Comparison of ENCODE assay signal across 17 mouse cellular contexts in the genomic region with DNA sequence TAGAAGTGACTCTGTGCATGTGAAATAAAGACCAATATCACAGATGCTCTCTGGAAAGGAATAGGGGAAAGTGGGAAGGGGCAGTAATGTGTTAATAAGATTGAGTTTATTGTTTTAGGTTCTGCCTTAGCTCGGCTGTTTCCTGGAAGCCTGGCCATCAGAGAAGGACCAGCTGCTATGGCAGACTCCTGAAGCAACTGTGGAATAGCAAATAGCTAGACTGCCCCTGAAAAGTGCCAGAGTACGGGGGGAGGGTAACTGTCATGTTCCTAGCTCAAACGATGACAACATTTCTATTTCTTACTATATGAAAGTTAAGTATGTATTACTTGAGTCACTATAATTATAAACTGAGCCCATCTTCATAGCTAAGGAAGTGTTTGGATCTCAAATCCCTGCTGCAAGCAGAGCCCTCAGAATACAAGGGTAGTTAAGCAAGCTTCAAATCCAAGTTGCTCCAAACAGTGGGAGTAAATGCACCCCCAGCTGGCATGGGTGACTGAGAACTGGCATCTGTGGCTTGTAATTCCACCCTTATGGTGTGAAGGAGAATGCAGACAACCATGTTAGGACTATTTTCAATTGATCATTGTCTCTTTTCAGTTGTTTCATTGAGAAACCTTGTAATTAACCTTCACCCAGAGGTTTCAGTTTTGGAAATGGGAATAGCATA.
DNase-seq lines count a peak whose midpoint lies in the region; ATAC-seq and TF ChIP-seq lines count a peak whose summit lies in the region.
"Had no signal": no experiment of that assay in that cellular context is flagged by ENCODE, and none has a peak within 500 bp of the region (broad histone marks: within the 10 kb centered on the region; RNA-seq: fewer than 3 reads in every experiment).

No protein-coding gene starts in this region.

- H3K27me3 ChIP-seq in forebrain, embryonic 16.5 days (replicated peaks; ENCODE audit: control insufficient read depth, insufficient read depth, low read length): no peaks in the 10 kb centered on the region
- H3K27me3 ChIP-seq: embryonic facial prominence, embryonic 15.5 days; heart, embryonic 15.5 days; limb, embryonic 13.5 days; lung, embryonic 15.5 days had no signal

- H3K9me3 ChIP-seq in forebrain, embryonic 16.5 days (ENCODE audit: control insufficient read depth, low read length): no peaks in the 10 kb centered on the region
- H3K9me3 ChIP-seq: embryonic facial prominence, embryonic 15.5 days; heart, embryonic 15.5 days; limb, embryonic 13.5 days; lung, embryonic 15.5 days; midbrain, embryonic 10.5 days had no signal

- ATAC-seq in forebrain, embryonic 16.5 days: peak; percentile 96

- intact Hi-C loops in left cerebral cortex, postnatal 36 days (cut with DNase I): no loop called here

- H3K4me1 ChIP-seq in forebrain, embryonic 16.5 days (replicated peaks; ENCODE audit: control insufficient read depth, insufficient read depth, low read length): no peaks in the 10 kb centered on the region
- H3K4me1 ChIP-seq: embryonic facial prominence, embryonic 15.5 days; heart, embryonic 15.5 days; limb, embryonic 13.5 days; lung, embryonic 15.5 days; midbrain, embryonic 10.5 days had no signal

- no peak for TF ChIP-seq CTCF in brain, embryonic 14.5 days (IDR thresholded peaks at IDR 0.05; ENCODE audit: borderline replicate concordance, extremely low read depth, insufficient read depth, insufficient read length)

- TF ChIP-seq POLR2A in brain, embryonic 14.5 days (IDR thresholded peaks at IDR 0.05; ENCODE audit: borderline replicate concordance, extremely low read depth, insufficient read depth, insufficient read length, poor library complexity, severe bottlenecking): no peak

- 46% methylated on average over 3 of the region's 3 CpGs for WGBS in forebrain, embryonic 16.5 days

- H3K4me2 ChIP-seq in forebrain, embryonic 16.5 days (ENCODE audit: low read length): no peak overlapping the region
- H3K4me2 ChIP-seq: embryonic facial prominence, embryonic 15.5 days; heart, embryonic 15.5 days; hindbrain, embryonic 14.5 days; limb, embryonic 13.5 days; lung, embryonic 15.5 days had no signal

- H3K36me3 ChIP-seq in forebrain, embryonic 16.5 days (ENCODE audit: control insufficient read depth, insufficient read depth): no peaks in the 10 kb centered on the region
- H3K36me3 ChIP-seq: embryonic facial prominence, embryonic 15.5 days; heart, embryonic 15.5 days; limb, embryonic 13.5 days; lung, embryonic 15.5 days; midbrain, embryonic 10.5 days had no signal

- no peak overlapping the region for H3K27ac ChIP-seq in forebrain, embryonic 16.5 days (ENCODE audit: low read length)
- H3K27ac ChIP-seq: embryonic facial prominence, embryonic 15.5 days; heart, embryonic 15.5 days; hindbrain, embryonic 14.5 days; limb, embryonic 13.5 days; lung, embryonic 15.5 days; midbrain, embryonic 10.5 days had no signal

- no peak overlapping the region for H3K9ac ChIP-seq in forebrain, embryonic 16.5 days (replicated peaks; ENCODE audit: low read depth, low read length)
- H3K9ac ChIP-seq: embryonic facial prominence, embryonic 15.5 days; heart, embryonic 15.5 days; hindbrain, embryonic 14.5 days; limb, embryonic 13.5 days; lung, embryonic 15.5 days had no signal

- peak; percentile 61 for DNase-seq in brain, embryonic 14.5 days (ENCODE audit: low read depth)
- DNase-seq in layer of hippocampus, adult 9-10 months (ENCODE audit: low spot score): peak; percentile 74
- DNase-seq in left cerebral cortex, postnatal 36 days (ENCODE audit: low spot score in 2 of 2): peak; percentile 20 to 36
- DNase-seq in lung, postnatal 25 days (ENCODE audit: low spot score): no peak
- DNase-seq in testis, postnatal 10 days (ENCODE audit: low spot score): no peak
- no peak for DNase-seq in thymus, adult 18-20 months
- DNase-seq: adrenal gland, postnatal 25 days; cerebellum, adult 9-11 months; gastrocnemius, postnatal 25 days; kidney, adult 9 months had no signal

- H3K4me3 ChIP-seq in forebrain, embryonic 16.5 days (replicated peaks; ENCODE audit: low read length): no peak overlapping the region
- H3K4me3 ChIP-seq: embryonic facial prominence, embryonic 15.5 days; heart, embryonic 15.5 days; limb, embryonic 13.5 days; lung, embryonic 15.5 days; midbrain, embryonic 10.5 days had no signal

Comparison
In these comparisons a context has a peak if more than half of its experiments do, and no peak if none do; other contexts are left out.
1. DNase-seq: peak in brain, embryonic 14.5 days (single experiment), layer of hippocampus, adult 9-10 months (single experiment) and left cerebral cortex, postnatal 36 days (2 of 2); none in lung, postnatal 25 days (single experiment), testis, postnatal 10 days (single experiment) and thymus, adult 18-20 months (0 of 2).